In genomic region chr3:118991793-118992192, GRCm38 (mm10) we compare ENCODE assay signal across 15 mouse cellular contexts.
DNase-seq lines count a peak whose midpoint lies in the region; ATAC-seq and TF ChIP-seq lines count a peak whose summit lies in the region.
"Had no signal": no experiment of that assay in that cellular context is flagged by ENCODE, and none has a peak within 500 bp of the region (broad histone marks: within the 10 kb centered on the region; RNA-seq: fewer than 3 reads in every experiment).

No protein-coding gene starts in this region.

- H3K9ac ChIP-seq in heart, adult 2 months (ENCODE audit: low read depth, low read length) = no peak overlapping the region
- no peak overlapping the region for H3K9ac ChIP-seq in lung, embryonic 14.5 days
- H3K9ac ChIP-seq: limb, embryonic 12.5 days; neural tube, embryonic 13.5 days had no signal

- peak; percentile 17; the same call in 1 of the 2 replicates for TF ChIP-seq CTCF in heart, adult 2 months (IDR thresholded peaks at IDR 0.05)
- TF ChIP-seq CTCF in lung, embryonic 14.5 days (IDR thresholded peaks at IDR 0.05; ENCODE audit: low read depth) = peak; percentile 47

- H3K27ac ChIP-seq in heart, adult 2 months = no peak overlapping the region
- H3K27ac ChIP-seq in lung, embryonic 14.5 days (ENCODE audit: low read depth) = no peak overlapping the region
- H3K27ac ChIP-seq: limb, embryonic 12.5 days; neural tube, embryonic 13.5 days had no signal

- intact Hi-C loops in heart, adult 2 months (cut with DNase I) = no loop called here
- intact Hi-C loops in heart, postnatal 14 days (cut with DNase I) = no loop called here

- 73% methylated on average over 4 of the region's 4 CpGs for WGBS in heart, adult 2 months
- 76% methylated on average over 4 of the region's 4 CpGs for WGBS in lung, embryonic 14.5 days

- no peak overlapping the region for H3K4me2 ChIP-seq in lung, embryonic 14.5 days
- H3K4me2 ChIP-seq: limb, embryonic 12.5 days; neural tube, embryonic 13.5 days had no signal

- DNase-seq in heart, adult 2 months = no peak
- DNase-seq in heart, postnatal 14 days = no peak
- peak; percentile 41 for DNase-seq in lung, embryonic 14.5 days
- no peak for DNase-seq in lung, postnatal 25 days (ENCODE audit: low spot score)
- peak; percentile 2 for DNase-seq in NIH3T3 (ENCODE audit: low read depth)
- peak; percentile 1 for DNase-seq in embryo, embryonic 11.5 days (ENCODE audit: low read depth, low spot score)
- DNase-seq in right cerebral cortex, postnatal 25 days = no peak
- DNase-seq in right cerebral cortex, postnatal 10 days (ENCODE audit: low spot score in 2 of 2) = no peak
- DNase-seq: adrenal gland, postnatal 36 days; cerebellum, adult 8-10 months; lung, adult 18-20 months had no signal

- no peaks in the 10 kb centered on the region for H3K9me3 ChIP-seq in lung, embryonic 14.5 days (ENCODE audit: low read depth, low read length)
- H3K9me3 ChIP-seq: limb, embryonic 12.5 days; neural tube, embryonic 13.5 days had no signal

- no peaks in the 10 kb centered on the region for H3K27me3 ChIP-seq in heart, adult 2 months (ENCODE audit: control insufficient read depth, insufficient read depth, low read length)
- H3K27me3 ChIP-seq in lung, embryonic 14.5 days (ENCODE audit: insufficient read depth, low read length) = no peaks in the 10 kb centered on the region
- H3K27me3 ChIP-seq: CH12.LX; limb, embryonic 12.5 days; megakaryocyte, embryonic 14.5 days; neural tube, embryonic 13.5 days had no signal

- H3K79me2 ChIP-seq in heart, adult 2 months (replicated peaks; ENCODE audit: control insufficient read depth, insufficient read depth, low read length) = no peaks in the 10 kb centered on the region

- TF ChIP-seq EP300 in heart, adult 2 months (IDR thresholded peaks at IDR 0.05; ENCODE audit: insufficient read depth, low read depth, low read length) = no peak

- ATAC-seq in lung, embryonic 14.5 days (ENCODE audit: insufficient read depth) = no peak

- no peaks in the 10 kb centered on the region for H3K36me3 ChIP-seq in heart, adult 2 months (ENCODE audit: control insufficient read depth, insufficient read depth, low read length)
- H3K36me3 ChIP-seq in lung, embryonic 14.5 days (ENCODE audit: insufficient read depth) = no peaks in the 10 kb centered on the region
- H3K36me3 ChIP-seq: limb, embryonic 12.5 days; neural tube, embryonic 13.5 days had no signal

- no peak overlapping the region for H3K4me3 ChIP-seq in heart, adult 2 months
- H3K4me3 ChIP-seq in lung, embryonic 14.5 days (ENCODE audit: low read depth, low read length) = no peak overlapping the region
- H3K4me3 ChIP-seq: limb, embryonic 12.5 days; megakaryocyte, embryonic 14.5 days; neural tube, embryonic 13.5 days had no signal

- TF ChIP-seq POLR2A in heart, adult 2 months (IDR thresholded peaks at IDR 0.05; ENCODE audit: insufficient read depth, low read depth, low read length) = no peak

- no peaks in the 10 kb centered on the region for H3K4me1 ChIP-seq in heart, adult 2 months (ENCODE audit: control insufficient read depth, insufficient read depth, low read length)
- no peaks in the 10 kb centered on the region for H3K4me1 ChIP-seq in lung, embryonic 14.5 days (ENCODE audit: insufficient read depth)
- H3K4me1 ChIP-seq: limb, embryonic 12.5 days; megakaryocyte, embryonic 14.5 days; neural tube, embryonic 13.5 days had no signal

Comparison
In these comparisons a context has a peak if more than half of its experiments do, and no peak if none do; other contexts are left out.
1. DNase-seq: peak in lung, embryonic 14.5 days (single experiment), NIH3T3 (single experiment) and embryo, embryonic 11.5 days (single experiment); none in heart, adult 2 months (0 of 2), heart, postnatal 14 days (0 of 2), lung, postnatal 25 days (single experiment), right cerebral cortex, postnatal 25 days (single experiment) and right cerebral cortex, postnatal 10 days (0 of 2).